Mouse (Mus musculus) cerebellum, adult 2 months (tissue): ENCODE results near the gene Trafd1.
A peak's percentile ranks its signal among the peaks of the same experiment; 100 is the strongest.

ENCODE experiments used
- CTCF ChIP-seq: fragments of 200-500 bp; IDR thresholded peaks from 2 replicates; pipeline ENCODE4 v1.5.1; 2011; ENCODE audit warnings: low read depth, mild to moderate bottlenecking, control low read depth, low read length, moderate library complexity, borderline replicate concordance; ENCODE audit not compliant: insufficient read depth
- POLR2A ChIP-seq: fragments of 200-500 bp; IDR thresholded peaks from 2 replicates; pipeline ENCODE4 v1.6.1; 2011; ENCODE audit warnings: low read length, control low read depth, borderline replicate concordance; ENCODE audit not compliant: insufficient read depth

GRCm38 (mm10) chr5:121397187-121398145 is 12.0 kb upstream of the Trafd1 start, which contains the start of gene Naa25:
- no peak for TF ChIP-seq CTCF
- peak; percentile 83; the same call in 1 of the 2 replicates for TF ChIP-seq POLR2A
